Mouse (Mus musculus): ENCODE data around the gene Med27. TPM values are rescaled to one million over a fixed set of nuclear protein-coding genes. Genes with fewer than 3 reads are reported as not detected.

The Med27 gene
- total RNA-seq, 2 experiments from 2014 or later = 23.7 to 24.3 TPM

- DNase-seq (ENCODE audit: low spot score in 2 of 2) = no peak
Observed at GRCm38 (mm10) chr2:29391086-29391485, 44.5 kb downstream of the Med27 start.

GRCm38 (mm10) chr2:29391996-29392395, 45.4 kb downstream of the Med27 start:
- no peak for DNase-seq (ENCODE audit: low spot score in 2 of 2)

GRCm38 (mm10) chr2:29400234-29400633, 53.6 kb downstream of the Med27 start:
- DNase-seq (ENCODE audit: low spot score in 2 of 2) = no peak

- no peak for DNase-seq (ENCODE audit: low spot score in 2 of 2)
Observed at GRCm38 (mm10) chr2:29400812-29401211, 54.2 kb downstream of the Med27 start.

- no peak for DNase-seq (ENCODE audit: low spot score in 2 of 2)
Observed at GRCm38 (mm10) chr2:29401868-29402267, 55.2 kb downstream of the Med27 start.

- DNase-seq (ENCODE audit: low spot score in 2 of 2) = no peak
Observed at GRCm38 (mm10) chr2:29402550-29403076, 56.0 kb downstream of the Med27 start.

GRCm38 (mm10) chr2:29403799-29404530, 57.3 kb downstream of the Med27 start:
- DNase-seq (ENCODE audit: low spot score in 2 of 2) = no peak

GRCm38 (mm10) chr2:29404931-29405330, 58.3 kb downstream of the Med27 start:
- DNase-seq (ENCODE audit: low spot score in 2 of 2) = no peak

GRCm38 (mm10) chr2:29405848-29406247, 59.2 kb downstream of the Med27 start:
- no peak for DNase-seq (ENCODE audit: low spot score in 2 of 2)

- DNase-seq (ENCODE audit: low spot score in 2 of 2) = no peak
Observed at GRCm38 (mm10) chr2:29407350-29407749, 60.7 kb downstream of the Med27 start.

GRCm38 (mm10) chr2:29407764-29408163, 61.1 kb downstream of the Med27 start:
- no peak for DNase-seq (ENCODE audit: low spot score in 2 of 2)

- no peak for DNase-seq (ENCODE audit: low spot score in 2 of 2)
Observed at GRCm38 (mm10) chr2:29410884-29411283, 64.3 kb downstream of the Med27 start.

GRCm38 (mm10) chr2:29412458-29412857, 65.8 kb downstream of the Med27 start:
- no peak for DNase-seq (ENCODE audit: low spot score in 2 of 2)

- DNase-seq (ENCODE audit: low spot score in 2 of 2) = no peak
Observed at GRCm38 (mm10) chr2:29413259-29413993, 66.8 kb downstream of the Med27 start.

GRCm38 (mm10) chr2:29414852-29415473, 68.3 kb downstream of the Med27 start:
- DNase-seq (ENCODE audit: low spot score in 2 of 2) = no peak

- DNase-seq (ENCODE audit: low spot score in 2 of 2) = no peak
Observed at GRCm38 (mm10) chr2:29418498-29418897, 71.9 kb downstream of the Med27 start.

GRCm38 (mm10) chr2:29419434-29419833, 72.8 kb downstream of the Med27 start:
- no peak for DNase-seq (ENCODE audit: low spot score in 2 of 2)

- DNase-seq (ENCODE audit: low spot score in 2 of 2) = no peak
Observed at GRCm38 (mm10) chr2:29419946-29420345, 73.3 kb downstream of the Med27 start.

GRCm38 (mm10) chr2:29422126-29422840, 75.7 kb downstream of the Med27 start:
- DNase-seq (ENCODE audit: low spot score in 2 of 2) = no peak

GRCm38 (mm10) chr2:29423059-29423458, 76.4 kb downstream of the Med27 start:
- DNase-seq (ENCODE audit: low spot score in 2 of 2) = no peak

GRCm38 (mm10) chr2:29425386-29425785, 78.8 kb downstream of the Med27 start:
- no peak for DNase-seq (ENCODE audit: low spot score in 2 of 2)

Data from gastrocnemius, postnatal 4 days (tissue).